Mouse (Mus musculus): ENCODE measurements at regions not wholly inside any gene's neighbourhood (a gene's known extent, or its start where the extent isn't known, plus 50 kb on each side); places are given as distances from the start of the nearest gene placed in this dataset.

DNA sequence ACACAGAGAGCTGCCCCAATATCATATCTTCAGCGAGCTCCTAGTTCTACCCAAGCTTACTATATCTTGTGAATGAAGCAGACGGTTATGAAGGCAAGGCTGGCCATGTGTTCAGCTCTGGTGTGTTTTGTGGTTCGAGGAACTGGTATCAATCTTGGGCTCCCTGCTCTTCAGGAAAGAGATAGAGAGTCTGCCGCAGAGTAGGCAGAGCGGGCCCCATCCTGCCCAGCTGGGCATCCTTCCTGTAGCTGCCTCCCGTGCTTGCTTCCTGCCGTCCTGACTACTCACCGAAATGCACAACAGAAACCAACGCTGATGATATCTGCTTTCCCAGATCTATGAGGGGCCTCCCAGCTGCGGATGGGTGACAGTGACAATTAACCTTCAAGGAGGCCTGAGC is 60.3 kb downstream of the Snrpe start:
- no peak overlapping the region for H3K4me2 ChIP-seq (replicated peaks; ENCODE audit: low read depth)
- H3K4me1 ChIP-seq (replicated peaks; ENCODE audit: control insufficient read depth, insufficient read depth), result no peaks in the 10 kb centered on the region
- no peak for DNase-seq (ENCODE audit: low spot score)
- H3K9ac ChIP-seq (ENCODE audit: low read length), result no peak overlapping the region
- H3K36me3 ChIP-seq (ENCODE audit: control insufficient read depth, insufficient read depth, low read length), result no peaks in the 10 kb centered on the region
- no peak for ATAC-seq (ENCODE audit: low FRiP score, low TSS enrichment)
- 67% methylated on average over 10 of the region's 10 CpGs for WGBS
- TF ChIP-seq CTCF (IDR thresholded peaks at IDR 0.05; ENCODE audit: low read depth), result no peak
- H3K27me3 ChIP-seq (ENCODE audit: control insufficient read depth, insufficient read depth, low read length), result no peaks in the 10 kb centered on the region
- no peak overlapping the region for H3K4me3 ChIP-seq (ENCODE audit: low read depth, low read length)
- no peak overlapping the region for H3K27ac ChIP-seq (replicated peaks)
- H3K9me3 ChIP-seq (ENCODE audit: control insufficient read depth, low read length), result no peaks in the 10 kb centered on the region

DNA sequence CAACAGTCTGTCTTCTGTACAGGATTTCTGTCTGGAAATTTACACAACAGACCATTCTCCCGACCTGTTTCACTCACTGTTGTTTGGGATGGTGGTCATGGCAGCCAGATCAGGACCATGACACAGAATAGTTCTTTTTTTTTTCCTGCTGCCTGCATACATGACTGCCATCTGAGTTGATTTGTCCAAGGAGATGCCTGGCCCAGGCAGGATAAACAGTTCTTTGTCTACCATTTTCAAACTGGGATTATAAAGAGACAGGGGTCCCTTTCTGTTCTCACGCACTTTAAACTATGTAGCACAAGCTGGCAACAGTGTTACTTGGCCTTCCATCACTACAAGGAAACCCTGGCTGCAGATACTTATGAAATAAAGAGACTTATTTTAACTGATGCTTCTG is 61.1 kb downstream of the Snrpe start:
- Histone ChIP-seq H3K27ac (replicated peaks) (no peak overlapping the region), H3K4me3 (ENCODE audit: low read depth, low read length) (no peak overlapping the region), H3K9ac (ENCODE audit: low read length) (no peak overlapping the region), H3K27me3 (ENCODE audit: control insufficient read depth, insufficient read depth, low read length) (no peaks in the 10 kb centered on the region), H3K4me2 (replicated peaks; ENCODE audit: low read depth) (no peak overlapping the region), H3K9me3 (ENCODE audit: control insufficient read depth, low read length) (no peaks in the 10 kb centered on the region), H3K4me1 (replicated peaks; ENCODE audit: control insufficient read depth, insufficient read depth) (no peaks in the 10 kb centered on the region), H3K36me3 (ENCODE audit: control insufficient read depth, insufficient read depth, low read length) (no peaks in the 10 kb centered on the region)
- ATAC-seq (ENCODE audit: low FRiP score, low TSS enrichment), result no peak
- 51% methylated on average over 2 of the region's 2 CpGs for WGBS
- DNase-seq (ENCODE audit: low spot score), result no peak
- no peak for TF ChIP-seq EP300 (optimal IDR thresholded peaks at IDR 0.05)
- no peak for TF ChIP-seq CTCF (IDR thresholded peaks at IDR 0.05; ENCODE audit: low read depth)

DNA sequence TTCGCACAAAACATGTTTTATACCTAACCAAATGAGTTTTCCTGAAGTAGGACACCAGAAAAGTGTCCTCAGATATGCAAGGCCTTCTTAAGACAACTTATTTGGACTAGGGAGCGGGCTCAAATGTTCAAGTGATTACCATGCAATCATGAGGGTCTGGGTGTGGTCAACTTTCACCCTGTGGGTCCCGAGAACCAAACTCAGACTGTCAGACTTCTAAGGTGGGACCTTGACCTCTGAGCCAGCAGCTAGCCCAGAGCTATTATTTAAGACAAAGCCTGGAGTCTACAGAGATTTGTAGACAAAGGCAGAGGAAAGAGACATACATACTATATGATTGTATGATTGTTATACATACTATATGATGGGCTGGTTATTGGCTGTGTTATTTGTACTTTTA is 62.5 kb downstream of the Snrpe start:
- ATAC-seq (ENCODE audit: low FRiP score, low TSS enrichment), result no peak
- Histone ChIP-seq H3K27me3 (ENCODE audit: control insufficient read depth, insufficient read depth, low read length) (no peaks in the 10 kb centered on the region), H3K9me3 (ENCODE audit: control insufficient read depth, low read length) (no peaks in the 10 kb centered on the region), H3K4me1 (replicated peaks; ENCODE audit: control insufficient read depth, insufficient read depth) (no peaks in the 10 kb centered on the region), H3K36me3 (ENCODE audit: control insufficient read depth, insufficient read depth, low read length) (no peaks in the 10 kb centered on the region), H3K4me3 (ENCODE audit: low read depth, low read length) (no peak overlapping the region), H3K27ac (replicated peaks) (no peak overlapping the region), H3K9ac (ENCODE audit: low read length) (no peak overlapping the region), H3K4me2 (replicated peaks; ENCODE audit: low read depth) (no peak overlapping the region)
- DNase-seq (ENCODE audit: low spot score), result no peak
- WGBS, result 79% methylated on average over 3 of the region's 3 CpGs
- TF ChIP-seq CTCF (IDR thresholded peaks at IDR 0.05; ENCODE audit: low read depth) (no peak), EP300 (optimal IDR thresholded peaks at IDR 0.05) (no peak)

DNA sequence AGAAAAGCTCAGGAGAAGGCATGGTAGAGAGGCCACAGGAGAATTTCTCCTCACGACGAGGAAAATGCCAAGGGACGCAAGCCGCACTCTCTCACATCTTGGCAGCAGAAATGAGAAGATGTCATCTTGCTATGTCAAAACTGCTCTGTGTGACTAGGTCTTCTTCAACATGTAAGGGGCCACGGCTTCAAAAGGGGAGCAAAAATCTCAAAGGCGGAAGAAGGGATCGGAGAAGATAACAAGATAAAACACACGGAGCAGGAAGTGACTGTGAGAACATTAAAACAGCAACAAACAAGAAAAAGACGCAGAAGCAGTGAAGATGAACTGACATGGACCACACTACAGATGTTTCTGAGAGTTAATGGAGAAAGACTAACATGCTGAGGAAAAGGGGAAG is 65.1 kb downstream of the Snrpe start:
- WGBS, result 82% methylated on average over 9 of the region's 9 CpGs
- no peak for ATAC-seq (ENCODE audit: low FRiP score, low TSS enrichment)

DNA sequence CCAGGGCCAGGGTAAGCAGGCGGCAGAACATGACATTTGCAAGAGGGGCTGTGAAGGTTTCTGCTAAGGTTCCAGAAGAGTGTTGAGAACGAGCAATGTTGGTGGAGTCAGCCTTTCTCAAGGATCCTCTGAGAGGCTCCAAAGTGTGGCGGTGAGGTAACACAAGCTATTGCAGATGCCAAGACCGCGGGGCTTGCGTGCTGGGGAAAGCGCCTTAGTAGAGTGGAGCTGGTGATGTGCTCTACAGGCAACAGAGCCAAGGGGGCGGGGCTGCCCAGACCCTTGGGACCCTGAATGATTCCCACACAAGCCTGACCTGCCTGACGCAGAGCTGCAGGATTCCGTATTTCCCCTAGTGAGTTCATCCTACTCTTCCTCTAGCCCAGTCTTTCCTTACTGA is 66.3 kb downstream of the Snrpe start:
- Histone ChIP-seq H3K9me3 (ENCODE audit: control insufficient read depth, low read length) (no peaks in the 10 kb centered on the region), H3K9ac (ENCODE audit: low read length) (no peak overlapping the region), H3K4me2 (replicated peaks; ENCODE audit: low read depth) (no peak overlapping the region), H3K36me3 (ENCODE audit: control insufficient read depth, insufficient read depth, low read length) (no peaks in the 10 kb centered on the region), H3K4me1 (replicated peaks; ENCODE audit: control insufficient read depth, insufficient read depth) (no peaks in the 10 kb centered on the region), H3K27me3 (ENCODE audit: control insufficient read depth, insufficient read depth, low read length) (no peaks in the 10 kb centered on the region), H3K4me3 (ENCODE audit: low read depth, low read length) (no peak overlapping the region), H3K27ac (replicated peaks) (no peak overlapping the region)
- WGBS, result 85% methylated on average over 10 of the region's 10 CpGs
- DNase-seq (ENCODE audit: low spot score) (no peak), ATAC-seq (ENCODE audit: low FRiP score, low TSS enrichment) (no peak)
- TF ChIP-seq EP300 (optimal IDR thresholded peaks at IDR 0.05) (no peak), CTCF (IDR thresholded peaks at IDR 0.05; ENCODE audit: low read depth) (no peak)

More for the DNA sequence above, 65.1 kb downstream of the Snrpe start:
- Histone ChIP-seq H3K27me3 (ENCODE audit: control insufficient read depth, insufficient read depth, low read length) (no peaks in the 10 kb centered on the region), H3K9me3 (ENCODE audit: control insufficient read depth, low read length) (no peaks in the 10 kb centered on the region), H3K4me1 (replicated peaks; ENCODE audit: control insufficient read depth, insufficient read depth) (no peaks in the 10 kb centered on the region), H3K4me3 (ENCODE audit: low read depth, low read length) (no peak overlapping the region), H3K9ac (ENCODE audit: low read length) (no peak overlapping the region), H3K36me3 (ENCODE audit: control insufficient read depth, insufficient read depth, low read length) (no peaks in the 10 kb centered on the region), H3K4me2 (replicated peaks; ENCODE audit: low read depth) (no peak overlapping the region), H3K27ac (replicated peaks) (no peak overlapping the region)
- TF ChIP-seq CTCF (IDR thresholded peaks at IDR 0.05; ENCODE audit: low read depth) (no peak), EP300 (optimal IDR thresholded peaks at IDR 0.05) (no peak)
- DNase-seq (ENCODE audit: low spot score), result no peak

DNA sequence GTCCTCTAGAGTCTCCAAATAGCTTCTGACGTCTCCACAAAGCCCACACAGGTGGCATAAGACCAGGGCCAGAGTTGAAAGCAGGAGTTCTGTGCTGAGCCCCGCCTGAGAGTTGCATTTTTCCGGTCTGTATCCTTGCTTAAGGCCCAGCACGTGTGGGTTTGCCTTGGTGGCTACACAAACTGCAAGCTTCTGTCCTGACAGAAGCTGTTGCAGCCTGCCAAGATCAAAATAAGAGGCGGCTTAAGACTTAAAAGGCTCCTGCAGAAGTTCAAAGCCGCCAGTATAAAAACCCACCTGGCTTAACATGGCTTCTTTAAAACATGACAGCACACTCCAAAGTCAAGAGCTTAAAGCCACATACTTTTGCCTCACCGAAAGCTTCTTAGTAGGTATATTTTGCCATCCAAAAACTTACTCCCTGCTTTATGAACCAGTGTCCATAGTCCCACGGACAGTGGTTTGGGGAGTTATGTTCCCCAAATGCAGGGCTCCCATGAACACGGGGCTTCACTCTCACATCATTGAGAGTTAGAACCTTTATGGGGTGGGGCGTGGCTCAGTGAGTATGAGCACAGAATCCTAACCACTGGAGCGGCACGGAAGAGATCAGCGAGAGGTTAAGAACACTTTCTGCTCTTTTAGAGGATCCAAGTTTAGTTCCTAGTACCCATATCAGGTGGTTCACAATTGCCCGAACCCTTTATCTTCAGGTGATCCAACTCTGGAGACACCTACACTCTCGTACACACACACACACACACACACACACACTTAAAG is 67.9 kb downstream of the Snrpe start:
- Histone ChIP-seq H3K27me3 (ENCODE audit: control insufficient read depth, insufficient read depth, low read length) (no peaks in the 10 kb centered on the region), H3K4me3 (ENCODE audit: low read depth, low read length) (no peak overlapping the region), H3K27ac (replicated peaks) (no peak overlapping the region), H3K36me3 (ENCODE audit: control insufficient read depth, insufficient read depth, low read length) (no peaks in the 10 kb centered on the region), H3K9ac (ENCODE audit: low read length) (no peak overlapping the region), H3K9me3 (ENCODE audit: control insufficient read depth, low read length) (no peaks in the 10 kb centered on the region), H3K4me1 (replicated peaks; ENCODE audit: control insufficient read depth, insufficient read depth) (no peaks in the 10 kb centered on the region), H3K4me2 (replicated peaks; ENCODE audit: low read depth) (no peak overlapping the region)
- TF ChIP-seq EP300 (optimal IDR thresholded peaks at IDR 0.05), result no peak
- TF ChIP-seq CTCF (IDR thresholded peaks at IDR 0.05; ENCODE audit: low read depth), result no peak
- no peak for ATAC-seq (ENCODE audit: low FRiP score, low TSS enrichment)
- DNase-seq (ENCODE audit: low spot score), result no peak
- WGBS, result 66% methylated on average over 15 of the region's 15 CpGs
